Mouse (Mus musculus) urinary bladder, postnatal 4 days (tissue): ENCODE data around the gene Arid1b.

Experiments used
- DNase-seq, 2 experiments: peaks; one replicate each; pipeline ENCODE4 v3.0.0; 2021 to 2022; ENCODE audit warnings: low spot score in 2 of 2

The Arid1b gene

GRCm38 (mm10) chr17:4995561-4996051 lies 1.5 kb downstream of the Arid1b start:
- peak; percentile 74 to 79 for DNase-seq

- DNase-seq, result peak in 1 of 2 experiments; percentile 47
These were observed 2.1 kb downstream of the Arid1b start for GRCm38 (mm10) chr17:4996121-4996813.

GRCm38 (mm10) chr17:4996814-4997549 lies 2.9 kb downstream of the Arid1b start:
- no peak for DNase-seq

GRCm38 (mm10) chr17:4997968-4998367 lies 3.8 kb downstream of the Arid1b start:
- no peak for DNase-seq

- DNase-seq, result no peak
These were observed 5.1 kb downstream of the Arid1b start for GRCm38 (mm10) chr17:4999256-4999655.

- DNase-seq, result no peak
These were observed 5.9 kb downstream of the Arid1b start for GRCm38 (mm10) chr17:5000001-5000400.

GRCm38 (mm10) chr17:5000871-5001270 lies 6.7 kb downstream of the Arid1b start:
- no peak for DNase-seq

- DNase-seq, result no peak
These were observed 7.5 kb downstream of the Arid1b start for GRCm38 (mm10) chr17:5001531-5002131.

GRCm38 (mm10) chr17:5002937-5003508 lies 8.9 kb downstream of the Arid1b start:
- no peak for DNase-seq

- DNase-seq, result no peak
These were observed 10.1 kb downstream of the Arid1b start for GRCm38 (mm10) chr17:5004266-5004665.

- DNase-seq, result no peak
These were observed 10.6 kb downstream of the Arid1b start for GRCm38 (mm10) chr17:5004706-5005105.

GRCm38 (mm10) chr17:5005285-5005684 lies 11.2 kb downstream of the Arid1b start:
- DNase-seq, result no peak

- no peak for DNase-seq
These were observed 13.1 kb downstream of the Arid1b start for GRCm38 (mm10) chr17:5007156-5007658.

- DNase-seq, result no peak
These were observed 14.1 kb downstream of the Arid1b start for GRCm38 (mm10) chr17:5008236-5008635.

- DNase-seq, result no peak
These were observed 14.6 kb downstream of the Arid1b start for GRCm38 (mm10) chr17:5008761-5009160.

- DNase-seq, result no peak
These were observed 15.6 kb downstream of the Arid1b start for GRCm38 (mm10) chr17:5009526-5010260.

- DNase-seq, result no peak
These were observed 16.6 kb downstream of the Arid1b start for GRCm38 (mm10) chr17:5010781-5011180.

- no peak for DNase-seq
These were observed 18.0 kb downstream of the Arid1b start for GRCm38 (mm10) chr17:5012091-5012490.

- DNase-seq, result no peak
These were observed 18.4 kb downstream of the Arid1b start for GRCm38 (mm10) chr17:5012517-5012916.

- DNase-seq, result no peak
These were observed 20.3 kb downstream of the Arid1b start for GRCm38 (mm10) chr17:5014327-5014957.

- no peak for DNase-seq
These were observed 22.3 kb downstream of the Arid1b start for GRCm38 (mm10) chr17:5016404-5016803.
